Mouse (Mus musculus) cerebellum, adult 9-11 months (tissue): ENCODE measurements around the gene Aff4.

Experiments used
- DNase-seq: peaks from one replicate; pipeline ENCODE4 v3.0.0; 2022

Gene Aff4

DNA sequence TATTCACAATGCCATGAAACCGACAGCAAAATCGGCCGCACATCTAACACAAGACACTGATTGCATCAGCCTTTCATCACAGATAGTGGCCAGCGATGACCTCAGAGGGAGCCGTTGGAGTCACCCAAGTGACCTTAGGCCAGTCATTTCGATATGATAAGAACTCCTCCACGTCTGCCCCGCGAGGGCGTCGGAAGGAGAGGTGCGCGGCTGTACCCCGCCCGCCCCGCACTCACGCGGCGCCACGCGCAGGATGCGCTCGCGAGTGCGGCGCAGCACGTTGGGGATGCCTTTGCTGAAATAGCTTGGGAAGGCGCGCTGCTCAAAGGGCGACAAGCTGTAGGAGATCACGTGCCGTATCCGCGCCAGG is 79.7 kb downstream of the Aff4 start:
- DNase-seq = no peak

DNA sequence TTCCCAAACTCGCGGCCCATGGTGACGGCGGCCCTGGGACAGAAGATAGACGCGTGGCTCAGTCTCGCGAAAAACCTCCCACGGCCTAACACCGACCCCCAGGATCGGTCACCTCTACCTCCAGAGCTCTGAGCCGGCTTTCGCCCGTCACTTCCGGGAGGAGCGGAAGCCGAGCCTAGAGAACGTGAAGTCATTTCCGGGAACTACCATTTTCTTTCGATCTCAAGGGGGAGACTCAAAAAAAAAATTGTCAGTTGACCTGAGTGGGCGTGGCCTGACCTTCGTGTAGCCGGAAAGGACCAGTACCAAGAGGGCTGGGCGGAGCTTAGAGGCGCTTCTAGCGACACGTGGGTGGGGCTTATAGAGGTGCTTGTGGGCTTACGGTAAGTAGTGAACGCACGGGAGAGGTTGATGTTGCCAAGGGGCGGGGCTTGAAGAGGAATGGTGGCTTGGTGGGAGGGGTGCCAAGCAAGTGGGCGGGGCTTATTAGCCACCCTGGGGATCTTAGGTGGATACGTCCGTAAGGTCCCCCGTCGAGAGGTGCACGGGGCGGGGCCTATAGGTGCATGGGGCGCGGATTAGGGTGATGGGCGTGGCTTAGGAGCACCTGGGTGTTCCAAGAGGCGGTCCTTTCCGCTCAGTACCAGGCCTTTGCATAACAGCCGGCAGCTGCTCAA is 80.2 kb downstream of the Aff4 start, which contains the start of the genes Uqcrq and Gdf9:
TSS of gene Uqcrq (minus strand) at position 162 of the 677 bp plus-strand sequence.
TSS of gene Gdf9 (plus strand) at position 354 of the 677 bp plus-strand sequence.
- peak; percentile 100 for DNase-seq

- DNase-seq = no peak
Measured at GRCm38 (mm10) chr11:53431347-53432056, 80.9 kb downstream of the Aff4 start.

DNA sequence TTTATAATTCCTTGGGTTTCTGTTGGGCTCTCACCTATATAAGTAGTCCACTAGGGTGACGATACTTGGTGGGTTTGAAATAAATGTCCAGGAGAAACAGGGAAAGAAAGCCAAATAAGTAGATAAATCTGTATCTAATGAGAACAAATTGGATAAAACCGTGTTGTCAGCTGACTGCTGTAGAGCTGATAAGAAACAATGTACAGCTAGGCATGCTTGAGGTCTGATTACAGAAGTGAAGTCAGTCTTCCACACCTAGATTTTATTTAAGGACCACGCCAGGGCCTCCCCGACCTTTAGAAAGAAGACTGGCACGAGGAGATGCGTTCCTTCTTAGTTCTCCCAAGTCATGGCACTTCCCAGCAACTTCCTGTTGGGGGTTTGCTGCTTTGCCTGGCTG is 82.4 kb downstream of the Aff4 start:
- DNase-seq = no peak

DNA sequence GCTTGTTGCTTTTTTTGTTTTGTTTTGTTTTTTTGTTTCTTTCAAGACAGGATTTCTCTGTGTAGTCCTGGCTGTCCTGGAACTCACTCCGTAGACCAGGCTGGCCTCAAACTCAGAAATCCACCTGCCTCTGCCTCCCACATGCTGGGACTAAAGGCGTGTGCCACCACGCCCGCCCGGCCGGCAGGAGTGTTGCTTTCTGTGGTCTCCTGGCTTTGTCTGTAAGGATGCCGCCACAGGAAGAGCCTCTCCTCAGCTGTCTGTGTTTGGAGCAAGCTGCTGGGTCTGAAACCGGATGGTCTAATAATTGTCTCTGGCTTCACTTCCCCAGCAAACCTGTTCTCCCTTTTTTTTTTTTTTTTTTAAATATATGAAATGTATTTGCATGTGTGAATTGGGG is 84.9 kb downstream of the Aff4 start:
- DNase-seq = no peak

DNA sequence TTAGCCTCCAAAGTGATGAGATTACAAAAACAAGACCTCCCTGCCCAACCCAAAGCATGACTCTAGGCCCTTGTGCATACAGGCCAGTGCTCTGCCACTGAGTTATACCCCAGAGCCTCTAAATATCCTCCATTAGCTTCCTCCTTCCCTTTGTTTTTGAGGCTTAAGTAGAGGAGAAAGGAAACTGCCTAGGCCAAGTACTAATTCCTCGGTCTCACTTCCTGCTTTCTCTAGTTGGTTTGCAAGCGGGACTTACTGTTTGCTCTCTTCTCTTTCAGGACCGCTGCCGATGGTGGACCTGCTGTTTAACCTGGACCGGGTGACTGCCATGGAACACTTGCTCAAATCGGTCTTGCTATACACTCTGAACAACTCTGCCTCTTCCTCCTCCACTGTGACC is 85.7 kb downstream of the Aff4 start:
- no peak for DNase-seq

DNA sequence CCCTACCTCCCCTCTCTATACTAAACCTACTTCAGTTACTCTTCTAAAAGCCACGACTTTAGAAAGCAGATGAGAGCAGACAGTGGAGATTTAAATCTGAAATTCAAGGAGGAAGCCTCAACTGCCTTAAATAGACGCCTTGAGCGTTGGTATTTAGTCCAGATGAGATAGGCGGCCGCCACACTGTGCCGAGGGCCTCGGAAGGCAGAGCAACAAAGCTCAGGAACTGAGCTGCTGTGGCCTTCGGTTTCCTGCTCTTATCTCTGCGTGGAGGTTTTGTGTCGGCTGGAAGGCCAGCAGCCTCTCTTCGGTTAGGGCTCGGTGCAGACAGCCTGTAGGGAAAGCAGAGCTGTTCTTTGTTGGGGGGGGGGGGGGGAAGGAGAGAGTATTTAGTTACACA is 91.3 kb downstream of the Aff4 start:
- DNase-seq = no peak

GRCm38 (mm10) chr11:53443861-53444260 is 93.2 kb downstream of the Aff4 start:
- no peak for DNase-seq

DNA sequence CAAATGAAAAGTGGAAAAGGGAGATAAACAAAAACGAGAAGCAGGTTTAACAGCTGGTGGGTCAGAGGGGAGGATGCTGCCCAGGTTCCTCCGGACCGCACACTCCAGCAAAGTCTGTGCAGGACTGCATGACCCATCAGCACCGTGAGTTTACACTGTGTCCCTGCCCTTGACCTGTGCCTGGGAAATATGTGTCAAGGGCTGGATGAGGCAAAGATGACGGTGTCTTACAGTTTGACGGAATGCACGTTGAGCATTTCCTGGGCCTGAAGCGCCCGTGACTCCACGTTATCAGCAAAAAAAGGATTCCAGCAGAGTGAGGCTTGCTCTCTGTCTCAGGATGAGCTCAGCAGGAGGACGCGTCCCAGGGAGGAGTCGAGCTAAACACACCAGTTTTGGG is 94.9 kb downstream of the Aff4 start:
- DNase-seq = no peak

GRCm38 (mm10) chr11:53446183-53446582 is 95.5 kb downstream of the Aff4 start:
- no peak for DNase-seq

DNA sequence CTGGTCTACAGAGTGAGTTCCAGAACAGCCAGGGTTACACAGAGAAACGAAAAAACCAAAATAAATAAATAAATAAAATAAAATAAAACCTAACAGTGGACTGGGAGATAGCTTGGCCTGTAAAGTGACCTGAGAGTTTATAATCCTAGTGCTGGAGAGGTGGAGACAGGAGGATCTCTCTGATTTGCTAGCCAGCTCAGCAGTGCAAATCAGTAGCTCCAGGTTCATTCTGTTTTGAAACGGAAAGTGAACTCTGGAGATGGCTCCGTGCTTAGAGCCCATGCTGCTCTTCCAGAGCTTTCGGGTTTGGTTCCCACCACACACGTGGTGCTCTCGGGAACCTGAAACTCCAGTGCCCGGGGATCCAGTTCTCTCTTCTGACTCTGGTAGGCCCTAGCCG is 97.4 kb downstream of the Aff4 start:
- no peak for DNase-seq

GRCm38 (mm10) chr11:53448529-53448928 is 97.9 kb downstream of the Aff4 start:
- DNase-seq = peak; percentile 91

GRCm38 (mm10) chr11:53450070-53450705 is 99.6 kb downstream of the Aff4 start:
- no peak for DNase-seq

DNA sequence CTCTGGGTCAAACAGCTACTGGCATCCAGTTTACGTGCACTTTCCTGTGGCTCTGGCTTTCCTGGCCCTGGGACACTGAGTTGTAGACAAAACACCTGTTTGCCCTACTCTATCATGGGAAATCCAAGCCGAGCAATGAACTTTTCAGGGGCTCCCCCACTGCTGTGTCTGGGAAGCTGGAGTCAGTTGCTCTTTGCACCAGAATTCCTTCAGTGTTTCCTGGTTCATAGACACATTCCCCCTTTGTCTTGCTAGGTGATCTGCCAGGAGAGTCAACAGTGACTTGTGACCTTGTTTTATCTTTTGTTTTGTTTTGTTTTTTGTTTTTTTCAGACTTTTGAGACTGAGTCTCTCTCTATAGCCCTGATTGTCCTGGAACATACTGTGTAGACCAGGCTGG is 100.7 kb downstream of the Aff4 start:
- no peak for DNase-seq

GRCm38 (mm10) chr11:53452396-53452795 is 101.8 kb downstream of the Aff4 start:
- peak; percentile 67 for DNase-seq

DNA sequence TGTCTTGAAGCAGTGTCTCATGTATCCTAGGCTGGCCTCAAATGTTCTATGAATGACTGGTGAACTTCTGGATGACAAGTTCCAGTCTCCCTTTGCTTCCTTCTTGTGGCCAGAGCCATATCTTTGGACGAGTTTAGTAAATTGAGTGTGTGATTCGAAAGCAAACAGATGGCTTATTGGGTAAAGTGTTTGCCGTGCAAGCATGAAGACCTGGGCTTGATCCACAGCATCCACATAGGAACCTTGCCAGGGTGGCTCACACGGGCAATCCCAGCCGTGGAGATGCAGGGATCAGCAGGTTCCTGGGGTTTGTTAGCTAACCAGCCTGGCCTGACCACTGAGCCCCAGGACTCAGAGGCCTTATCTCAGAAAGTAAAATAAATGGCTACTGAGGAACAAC is 102.4 kb downstream of the Aff4 start:
- DNase-seq = no peak

GRCm38 (mm10) chr11:53456474-53457371 is 106.1 kb downstream of the Aff4 start, which contains the start of the genes Gm10447 and Shroom1:
Gene Gm10447 (minus strand): TSS chr11:53457110.
Gene Shroom1 (plus strand): TSS chr11:53457205.
- no peak for DNase-seq

DNA sequence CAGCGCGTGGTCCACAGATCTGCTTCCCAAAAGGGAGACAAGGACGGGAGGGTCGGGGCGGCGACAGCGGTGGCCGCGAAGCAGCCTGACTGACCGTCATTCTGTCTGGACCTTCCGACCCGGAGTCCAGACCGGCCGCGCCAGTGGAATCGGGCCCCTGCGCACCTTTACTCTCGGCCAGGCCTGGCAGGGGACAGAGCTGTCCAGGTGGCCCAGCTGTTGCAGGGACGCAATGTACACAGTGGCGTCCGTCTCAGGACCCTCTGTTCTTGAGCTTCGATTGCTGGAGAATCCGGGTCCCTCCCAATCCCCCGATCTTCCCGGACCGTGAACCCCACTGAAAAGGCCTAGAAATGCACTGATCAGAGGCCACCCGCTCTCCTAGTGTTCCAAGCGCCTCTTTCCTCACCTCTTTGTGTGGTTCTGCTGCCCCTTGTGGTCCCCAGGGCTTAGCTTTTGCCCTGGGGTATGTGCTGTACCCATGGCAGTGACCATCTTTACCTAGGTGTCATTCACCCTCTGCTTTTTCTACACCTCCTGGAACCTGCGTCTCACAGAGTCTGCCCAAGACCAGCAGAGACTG is 106.8 kb downstream of the Aff4 start:
- no peak for DNase-seq

DNA sequence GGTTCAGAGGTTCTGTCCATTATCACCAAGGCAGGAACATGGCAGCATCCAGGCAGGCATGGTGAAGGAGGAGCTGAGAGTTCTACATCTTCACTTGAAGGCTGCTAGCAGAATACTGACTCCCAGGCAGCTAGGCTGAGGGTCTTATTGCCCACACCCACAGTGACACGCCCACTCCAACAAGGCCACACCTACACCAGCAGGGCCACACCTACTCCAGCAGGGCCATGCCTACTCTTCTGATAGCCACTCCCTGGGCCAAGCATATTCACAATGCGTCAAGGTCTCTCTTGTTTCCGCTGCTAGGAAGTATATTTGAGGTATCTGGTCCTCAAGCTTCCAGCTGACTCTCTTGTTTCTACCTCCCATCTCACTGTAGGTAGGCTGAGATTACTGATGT is 108.4 kb downstream of the Aff4 start:
- no peak for DNase-seq

DNA sequence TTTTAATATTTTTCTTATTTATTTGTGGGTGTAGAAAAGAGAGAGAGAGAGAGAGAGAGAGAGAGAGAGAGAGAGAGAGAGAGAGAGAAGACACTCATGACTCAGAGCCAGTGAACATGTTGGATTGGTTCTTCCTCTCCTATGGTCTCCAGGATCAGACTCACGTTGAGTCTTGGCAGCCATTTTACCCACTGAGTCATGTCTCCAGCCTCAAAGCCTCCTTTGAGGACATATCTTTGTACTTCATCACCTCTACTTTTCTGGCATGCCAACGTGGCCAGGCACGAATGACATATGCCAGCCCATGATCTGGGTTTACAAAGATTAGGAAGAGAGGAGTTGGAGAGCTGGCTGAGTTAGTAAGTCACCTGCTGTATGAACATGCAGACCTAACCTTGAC is 109.6 kb downstream of the Aff4 start:
- DNase-seq = no peak

GRCm38 (mm10) chr11:53461727-53462126 is 111.1 kb downstream of the Aff4 start:
- no peak for DNase-seq
